Mouse (Mus musculus) right cerebral cortex, postnatal 4 days (tissue): ENCODE results near the gene Mycbpap.
A peak's percentile ranks its signal among the peaks of the same experiment; 100 is the strongest.

Source experiments
- DNase-seq: peaks from one replicate; pipeline ENCODE4 v3.0.0-alpha.2; 2022

The Mycbpap gene

GRCm38 (mm10) chr11:94521219-94521843, at the start of gene Mycbpap:
Gene Mycbpap, minus strand, starts transcription at chr11:94521742.
- DNase-seq, result peak; percentile 62

GRCm38 (mm10) chr11:94570612-94571011, 49.1 kb upstream of the Mycbpap start:
- DNase-seq, result no peak

GRCm38 (mm10) chr11:94567326-94567725, 45.8 kb upstream of the Mycbpap start:
- DNase-seq, result no peak

GRCm38 (mm10) chr11:94566534-94566933, 45.0 kb upstream of the Mycbpap start:
- DNase-seq, result no peak

DNA sequence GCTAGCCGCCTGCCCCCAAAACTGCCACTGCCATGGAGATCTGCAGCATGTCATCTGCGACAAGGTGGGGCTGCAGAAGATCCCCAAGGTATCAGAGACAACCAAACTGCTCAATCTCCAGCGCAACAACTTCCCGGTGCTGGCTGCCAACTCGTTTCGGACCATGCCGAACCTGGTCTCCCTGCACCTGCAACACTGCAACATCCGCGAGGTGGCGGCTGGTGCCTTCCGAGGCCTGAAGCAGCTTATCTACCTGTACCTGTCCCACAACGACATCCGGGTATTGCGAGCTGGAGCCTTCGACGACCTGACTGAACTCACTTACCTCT, 43.6 kb upstream of the Mycbpap start:
- no peak for DNase-seq

DNA sequence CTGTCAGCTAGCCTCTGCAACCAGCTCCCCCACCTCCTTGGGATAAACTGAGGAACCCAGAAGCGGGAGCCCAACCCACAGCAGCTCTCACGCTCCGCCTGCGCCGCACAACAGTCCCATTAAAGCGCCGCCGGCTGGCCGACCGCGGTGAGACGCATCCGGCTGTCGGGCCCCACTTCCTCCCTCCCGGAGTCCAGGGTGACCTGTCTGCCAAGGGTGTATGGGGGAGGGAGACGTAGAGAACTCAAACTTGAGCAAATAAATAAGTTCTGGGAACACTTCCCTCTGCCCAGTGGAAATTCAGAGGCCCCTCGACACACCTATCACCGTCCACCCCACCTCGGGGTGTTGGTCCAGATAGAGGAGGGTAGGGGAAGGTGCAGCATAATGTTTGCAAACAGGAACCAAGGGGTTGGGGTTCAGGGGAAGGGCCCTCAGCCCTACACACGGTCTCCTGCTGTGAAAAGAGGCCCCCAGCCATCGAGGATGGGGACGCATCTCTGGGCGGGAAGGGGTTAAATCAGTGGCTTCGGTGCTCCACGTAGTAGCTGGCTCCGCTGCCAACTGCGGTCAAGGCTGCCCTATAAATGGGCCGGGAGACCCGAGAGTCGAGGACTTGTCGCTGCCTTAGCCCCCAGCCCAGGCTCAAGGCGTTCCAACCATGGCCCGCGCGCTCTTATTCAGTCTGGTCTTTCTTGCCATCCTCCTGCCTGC, 43.1 kb upstream of the Mycbpap start, which contains the start of gene Chad:
Gene Chad (plus strand): TSS at position 611 of the 714 bp plus-strand sequence.
- DNase-seq, result peak; percentile 38

DNA sequence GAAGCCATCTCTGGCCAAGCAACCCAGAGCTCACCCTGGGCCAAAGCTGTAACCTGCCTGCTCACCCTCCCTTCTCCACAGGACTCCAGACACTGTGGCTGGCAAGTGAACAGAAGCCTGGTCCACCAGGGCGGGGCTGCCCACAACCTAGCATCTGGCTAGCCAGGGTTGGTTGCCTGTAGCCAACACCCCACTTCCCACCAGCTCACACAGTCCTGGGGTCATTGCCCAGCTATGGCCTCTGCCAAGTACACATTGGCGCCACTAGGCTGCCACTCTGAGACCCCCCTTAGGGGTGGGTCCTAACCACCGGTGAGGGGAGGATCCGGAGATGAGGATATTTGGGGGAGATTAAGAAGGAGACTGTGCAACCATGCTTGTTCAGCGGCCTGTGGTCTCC, 42.3 kb upstream of the Mycbpap start:
- no peak for DNase-seq

DNA sequence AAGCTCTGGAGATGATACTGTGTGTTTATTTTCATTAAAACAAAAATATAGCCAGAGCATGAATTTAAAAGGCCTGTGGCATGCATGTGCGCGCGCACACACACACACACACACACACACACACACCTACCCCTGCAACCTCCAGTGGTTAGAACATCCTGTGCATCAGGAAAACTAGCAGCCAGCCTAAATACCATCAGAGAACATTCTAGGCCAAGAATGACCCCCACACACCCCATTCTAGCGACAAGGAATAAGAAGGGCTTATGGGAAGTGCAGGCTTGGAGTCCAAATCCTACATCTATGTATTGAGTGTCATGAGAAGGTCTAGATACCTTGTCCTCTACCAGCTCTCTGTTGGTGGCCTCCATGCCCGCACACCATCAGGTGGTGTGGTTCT, 41.8 kb upstream of the Mycbpap start:
- DNase-seq, result no peak

- DNase-seq, result no peak
Observed at GRCm38 (mm10) chr11:94558226-94558625, 36.7 kb upstream of the Mycbpap start.

GRCm38 (mm10) chr11:94550442-94550744, 28.9 kb upstream of the Mycbpap start:
- no peak for DNase-seq

DNA sequence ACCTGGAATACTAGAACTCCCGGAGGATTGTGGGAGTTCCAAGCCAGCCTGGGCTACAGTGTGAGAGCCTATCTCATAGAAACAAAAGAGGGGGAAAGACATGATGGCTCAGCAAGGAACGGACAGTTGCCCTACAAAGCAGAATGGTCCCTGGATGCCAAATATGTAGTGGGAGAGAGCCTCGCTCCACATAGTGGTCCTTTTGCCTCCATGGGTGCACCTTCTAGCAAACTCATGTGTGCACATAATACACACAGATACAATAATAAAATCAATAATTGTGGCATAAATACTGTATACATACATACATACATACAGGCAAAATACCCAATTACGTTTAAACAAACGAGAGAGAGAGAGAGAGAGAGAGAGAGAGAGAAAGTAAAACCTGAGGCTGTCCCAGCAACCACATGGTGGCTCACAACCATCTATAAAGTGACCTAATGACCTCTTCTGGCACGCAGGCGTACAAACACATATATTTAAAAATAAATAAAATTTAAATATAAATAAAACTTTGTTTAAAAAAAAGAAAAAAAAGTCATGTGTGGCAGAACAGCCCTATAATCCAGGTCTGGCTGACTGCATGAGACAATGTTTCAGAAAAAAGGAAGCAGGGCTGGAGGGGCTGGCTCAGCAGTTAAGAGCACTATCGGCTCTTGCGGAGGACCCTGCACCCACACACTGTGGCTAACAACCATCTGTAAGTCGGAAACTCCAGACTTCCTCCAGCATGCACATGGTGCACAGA, 28.3 kb upstream of the Mycbpap start:
- no peak for DNase-seq

GRCm38 (mm10) chr11:94548888-94549690, 27.5 kb upstream of the Mycbpap start, which contains the start of gene Rsad1:
Gene Rsad1, minus strand, starts transcription at chr11:94549255.
- peak; percentile 98 for DNase-seq

GRCm38 (mm10) chr11:94548041-94548784, 26.7 kb upstream of the Mycbpap start:
- DNase-seq, result peak; percentile 66

DNA sequence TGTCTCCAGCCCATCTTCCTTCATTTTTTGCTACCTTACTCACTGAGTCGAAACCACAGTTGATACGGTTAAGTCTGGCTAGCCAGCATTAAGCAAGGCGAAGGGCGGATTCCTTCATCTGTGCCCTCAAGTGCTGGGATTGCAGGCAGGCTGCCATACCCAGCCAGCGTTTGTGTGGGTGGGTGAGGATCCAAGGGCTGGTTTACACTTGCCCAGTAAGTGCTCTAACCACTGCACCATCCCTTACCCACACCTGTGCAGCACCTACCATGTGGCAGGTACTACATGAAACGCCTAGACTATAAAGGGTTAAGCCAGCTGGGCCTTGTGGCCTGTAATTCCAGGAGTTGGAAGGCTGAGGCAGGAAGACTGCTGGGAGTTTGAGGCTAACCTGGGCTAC, 25.7 kb upstream of the Mycbpap start:
- DNase-seq, result no peak

- no peak for DNase-seq
Observed at GRCm38 (mm10) chr11:94546381-94546780, 24.8 kb upstream of the Mycbpap start.

DNA sequence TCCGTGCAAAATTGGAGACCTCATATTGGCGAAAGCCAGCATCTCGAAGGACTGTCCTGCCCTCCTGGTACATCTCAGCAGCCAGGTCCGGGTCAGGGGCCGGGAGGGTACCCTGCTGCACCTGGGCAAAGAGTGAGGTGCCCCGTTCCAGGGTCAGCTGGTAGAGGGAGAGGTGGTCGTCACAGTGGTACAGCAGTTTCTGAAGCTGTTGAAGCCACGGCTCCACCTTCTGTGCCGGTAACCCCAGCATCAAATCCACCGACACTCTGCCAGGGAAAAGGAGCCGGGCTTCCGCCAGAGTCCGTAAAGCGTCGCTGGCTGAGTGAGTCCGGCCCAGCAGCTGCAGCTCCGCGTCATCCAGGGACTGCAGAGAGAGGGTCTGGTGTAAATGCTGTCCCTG, 22.9 kb upstream of the Mycbpap start:
- no peak for DNase-seq

GRCm38 (mm10) chr11:94543932-94544331, 22.4 kb upstream of the Mycbpap start:
- DNase-seq, result peak; percentile 94

- DNase-seq, result no peak
Observed at GRCm38 (mm10) chr11:94543344-94543743, 21.8 kb upstream of the Mycbpap start.

GRCm38 (mm10) chr11:94542400-94542799, 20.9 kb upstream of the Mycbpap start:
- no peak for DNase-seq

- DNase-seq, result no peak
Observed at GRCm38 (mm10) chr11:94539761-94540160, 18.2 kb upstream of the Mycbpap start.

DNA sequence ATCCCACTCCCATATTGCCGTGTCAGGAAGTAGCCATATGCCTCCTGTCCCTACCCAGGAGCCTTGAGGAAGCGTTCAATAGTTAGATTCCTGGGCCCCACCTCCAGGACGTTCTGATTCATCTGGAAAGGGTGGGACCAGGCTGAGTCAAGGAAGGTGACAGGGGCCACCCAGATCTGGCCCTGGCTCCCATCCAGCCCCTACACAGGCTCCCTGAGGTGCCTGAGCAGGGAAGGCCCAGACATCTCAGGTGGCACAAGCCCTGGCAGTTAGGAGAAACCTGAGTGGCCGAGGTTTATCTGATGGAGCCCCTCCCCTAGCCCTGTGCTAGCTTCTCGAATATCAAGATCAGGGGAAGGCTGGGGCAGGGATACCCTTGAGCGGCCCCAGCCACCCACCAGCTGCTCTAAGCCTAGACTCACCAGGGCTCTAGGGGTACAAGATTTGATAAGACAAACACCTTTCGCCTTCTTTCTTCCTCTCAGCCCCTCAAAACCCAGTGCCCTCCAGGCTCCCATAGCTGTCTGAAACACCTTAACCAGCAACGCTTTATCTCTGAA, 17.3 kb upstream of the Mycbpap start:
- DNase-seq, result no peak

DNA sequence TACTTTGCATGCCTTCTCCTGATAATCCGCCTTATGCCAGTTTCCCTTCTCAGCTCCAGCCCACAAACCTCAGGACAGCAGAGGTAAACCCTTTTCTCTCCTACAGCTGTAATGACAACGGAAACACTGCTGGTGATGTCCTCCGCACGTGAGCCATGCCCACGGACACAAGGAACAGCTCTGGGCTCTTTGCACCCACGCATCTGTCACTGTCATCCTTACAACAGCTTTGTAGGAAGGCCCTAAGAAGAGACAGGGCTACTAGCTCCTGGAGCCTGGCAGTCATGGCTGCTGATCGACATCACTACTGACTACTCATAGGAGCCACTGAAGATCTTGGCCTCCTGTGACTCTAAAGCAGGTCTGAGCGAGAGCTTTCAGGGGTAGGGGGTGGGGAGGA, 11.6 kb upstream of the Mycbpap start:
- no peak for DNase-seq
